Mouse (Mus musculus) gastrocnemius, postnatal 36 days (tissue): Measurements from ENCODE around the gene Cx3cr1. TPM values are rescaled to one million over a fixed set of nuclear protein-coding genes. Genes with fewer than 3 reads are reported as not detected.
"Not testable (repeated sequence)": the region's sequence is repeated elsewhere in the genome, so short reads cannot be mapped to it uniquely, and the experiment has no call there.

Experiments used
- DNase-seq, 2 experiments: peaks; one replicate each; pipeline ENCODE4 v3.0.0; 2022
- intact Hi-C: fragments of 180-260 bp; cut with DNase I; formaldehyde crosslinking; loops from one replicate; pipeline ENCODE4 v1.15.1; 2025
- long read RNA-seq, 2 experiments: library from polyadenylated mRNA; stranded (forward); transcript quantifications; one replicate each; pipeline ENCODE4 v2.0.0; 2021
- total RNA-seq, 2 experiments: library from RNA; stranded (reverse); gene quantifications; 2 replicates each; pipeline ENCODE4 v1.2.3; 2021

The Cx3cr1 gene
- total RNA-seq, result under 1 TPM; 0.28 to 0.52 TPM
- long read RNA-seq, experiment 1, partial matches to known transcripts, result 0 of 3 reads
- long read RNA-seq, experiment 1, other reads (novel, unspliced or antisense), result 3 of 3 reads
- long read RNA-seq, experiment 2, partial matches to known transcripts, result 0 of 6 reads
- long read RNA-seq, experiment 2, other reads (novel, unspliced or antisense), result 6 of 6 reads

DNA sequence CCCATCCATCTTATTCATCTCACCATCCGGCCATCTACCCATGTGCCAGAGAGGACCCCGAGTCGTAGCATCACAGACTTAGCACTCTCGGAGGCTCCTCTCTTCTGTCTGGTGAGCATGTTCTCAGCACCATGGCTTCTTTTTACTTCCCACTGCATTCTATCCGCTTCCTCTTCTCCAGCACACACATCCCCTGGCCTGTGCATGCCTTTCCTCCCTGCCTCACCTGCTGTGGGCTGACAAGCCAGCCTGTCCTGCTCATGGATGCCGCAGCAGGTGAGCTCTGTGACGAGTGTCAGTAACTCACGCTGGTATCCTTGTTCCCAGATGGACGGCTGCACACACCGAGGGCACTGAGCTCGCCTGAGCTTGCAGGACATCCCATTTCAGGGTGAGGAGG lies at the start of gene Cx3cr1:
Gene Cx3cr1, minus strand, starts transcription at position 101 of the 400 bp plus-strand sequence.
- intact Hi-C loops, result no loop called here
- DNase-seq, result no peak

DNA sequence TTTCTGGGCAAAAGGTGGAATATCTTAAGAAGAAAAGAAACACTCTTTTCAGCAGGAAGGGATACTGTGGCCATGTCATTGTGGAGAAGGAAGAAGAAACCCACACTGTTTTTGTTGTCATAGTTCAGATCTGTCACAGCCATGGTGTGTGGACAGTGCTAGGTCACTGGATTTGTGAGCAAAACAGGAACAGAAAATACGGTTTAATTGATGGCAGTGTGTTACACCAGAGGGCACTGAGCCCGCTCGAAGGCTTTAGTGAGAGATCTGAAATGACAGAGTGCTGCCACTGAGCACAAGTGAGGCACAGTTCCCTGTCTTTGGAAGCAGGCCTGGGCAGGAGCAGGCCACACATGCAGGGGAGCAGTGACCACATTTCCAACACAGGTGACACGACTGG lies 48.5 kb upstream of the Cx3cr1 start:
- intact Hi-C loops, result no loop called here
- no peak for DNase-seq

DNA sequence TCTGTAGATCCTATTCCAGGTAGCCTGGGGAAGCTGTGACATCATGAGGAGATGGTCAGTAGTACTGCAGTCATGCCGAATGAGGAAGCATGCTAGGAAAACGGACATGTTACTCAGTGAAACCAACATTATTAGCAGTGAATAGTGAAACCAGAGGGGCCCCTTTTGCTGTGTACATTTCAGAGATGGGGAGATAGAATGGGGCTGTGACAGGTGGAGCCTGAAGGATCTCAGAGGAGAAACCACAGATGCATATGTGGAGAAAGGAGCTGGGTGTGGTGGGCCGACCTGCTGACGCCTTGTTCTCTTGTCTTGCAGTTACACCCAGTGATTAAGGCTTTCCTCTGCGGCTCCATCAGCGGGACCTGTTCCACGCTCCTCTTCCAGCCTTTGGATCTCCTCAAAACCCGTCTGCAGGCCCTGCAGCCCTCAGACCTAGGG lies 46.5 kb upstream of the Cx3cr1 start:
- intact Hi-C loops, result no loop called here
- no peak for DNase-seq

DNA sequence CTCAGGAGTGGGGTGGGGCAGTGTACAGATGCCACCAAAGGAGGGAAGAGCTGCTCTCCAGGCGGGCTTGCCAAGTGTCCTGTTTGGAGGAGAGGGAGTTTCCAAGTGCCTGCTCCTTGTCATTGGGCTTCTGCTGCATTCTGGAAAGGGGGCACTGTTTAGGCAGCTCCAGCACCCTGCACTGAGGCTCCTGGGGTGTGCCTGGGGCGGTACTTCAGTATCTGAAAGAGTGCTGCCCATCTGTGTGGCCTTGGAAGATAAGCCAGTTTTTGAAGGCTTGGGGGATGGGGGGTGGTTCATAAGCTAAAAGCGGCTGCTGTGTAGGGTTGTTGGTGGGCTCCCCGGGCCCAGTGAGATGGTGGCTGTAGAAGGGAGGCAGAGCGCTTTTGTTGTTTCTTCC lies 45.9 kb upstream of the Cx3cr1 start:
- intact Hi-C loops, result no loop called here
- no peak for DNase-seq

DNA sequence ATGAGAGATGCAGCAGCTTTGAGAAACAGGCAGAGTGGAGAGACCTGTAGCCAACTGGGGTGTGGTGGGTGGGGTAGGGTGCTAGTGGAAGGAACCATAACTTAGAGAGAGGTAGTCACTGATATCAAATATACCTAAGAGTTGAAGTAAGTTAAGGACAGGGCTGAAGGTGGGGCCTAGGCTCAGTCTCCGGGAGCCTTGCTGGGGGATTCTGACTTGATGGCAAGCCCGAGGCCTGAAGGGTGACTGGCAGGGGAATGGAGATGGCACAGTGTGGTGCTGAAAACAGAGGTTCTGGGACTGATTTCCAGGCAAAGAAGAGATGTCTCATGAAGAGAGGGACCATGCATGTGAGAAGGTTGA lies 45.1 kb upstream of the Cx3cr1 start:
- intact Hi-C loops, result no loop called here
- DNase-seq, result no peak

DNA sequence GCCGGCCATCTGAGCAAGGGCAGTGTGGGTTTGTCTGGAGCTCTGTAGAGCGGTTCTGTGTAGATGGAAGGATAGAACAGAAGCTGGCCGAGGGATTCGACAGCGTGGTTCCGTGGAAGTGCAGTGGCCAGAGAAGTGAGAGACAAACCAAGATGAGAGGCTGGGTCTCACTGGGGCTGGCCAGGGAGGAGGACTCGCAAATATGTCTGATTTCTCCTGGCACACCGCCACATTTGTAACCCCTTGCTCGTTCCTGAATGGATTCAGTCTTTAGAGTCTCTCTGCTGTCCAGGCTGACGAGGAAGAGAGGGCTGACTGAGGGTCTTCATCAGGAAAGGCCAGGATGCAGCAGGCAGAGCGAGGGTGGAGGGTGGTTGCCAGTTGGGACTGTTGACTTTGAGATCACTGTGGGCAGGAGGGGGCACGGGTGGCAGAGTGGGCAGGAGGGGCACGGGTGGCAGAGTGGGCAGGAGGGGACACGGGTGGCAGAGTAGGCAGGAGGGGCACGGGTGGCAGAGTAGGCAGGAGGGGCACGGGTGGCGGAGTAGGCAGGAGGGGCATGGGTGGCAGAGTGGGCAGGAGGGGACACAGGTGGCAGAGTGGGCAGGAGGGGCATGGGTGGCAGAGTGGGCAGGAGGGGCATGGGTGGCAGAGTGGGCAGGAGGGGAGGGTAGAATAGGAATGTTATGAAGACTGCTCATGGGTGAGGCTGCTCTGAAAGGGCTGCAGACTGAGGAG lies 44.5 kb upstream of the Cx3cr1 start:
- intact Hi-C loops, result no loop called here
- no peak for DNase-seq

DNA sequence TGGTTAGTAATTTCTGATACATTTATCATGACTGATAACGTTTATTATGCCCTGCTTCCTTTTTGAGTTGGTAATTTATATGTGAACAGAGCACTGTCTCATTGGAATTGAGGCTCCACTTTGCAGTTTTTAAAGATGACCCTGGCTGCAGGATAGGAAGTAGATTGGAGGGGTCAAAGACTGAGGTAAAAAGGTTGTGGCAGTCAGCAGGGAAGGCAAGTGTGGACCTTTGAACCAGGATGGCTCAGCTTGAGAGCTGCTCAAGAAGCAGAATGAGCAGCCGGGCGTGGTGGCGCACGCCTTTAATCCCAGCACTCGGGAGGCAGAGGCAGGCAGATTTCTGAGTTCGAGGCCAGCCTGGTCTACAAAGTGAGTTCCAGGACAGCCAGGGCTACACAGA lies 43.8 kb upstream of the Cx3cr1 start:
- intact Hi-C loops, result no loop called here

DNA sequence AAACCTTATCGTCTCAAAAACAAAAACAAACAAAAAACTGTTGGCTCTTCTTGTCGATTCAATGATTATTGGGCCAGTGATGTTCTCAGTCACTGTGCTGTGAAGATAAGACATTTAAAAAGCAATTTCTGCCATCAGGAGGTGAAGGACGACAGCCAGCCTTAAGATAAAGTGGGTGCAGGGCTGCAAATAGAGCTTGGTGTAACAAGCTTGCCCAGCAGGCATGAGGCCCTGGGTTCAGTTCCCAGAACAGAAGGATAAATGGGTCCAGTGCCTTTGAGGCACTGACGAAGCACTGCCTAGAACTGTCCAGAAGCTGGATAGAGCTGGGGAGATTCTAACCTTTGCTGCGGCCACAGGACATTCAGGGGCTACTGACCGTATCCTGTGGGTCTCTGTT lies 42.8 kb upstream of the Cx3cr1 start:
- intact Hi-C loops, result no loop called here
- no peak for DNase-seq

More for the DNA sequence above, 43.8 kb upstream of the Cx3cr1 start:
- no peak for DNase-seq

DNA sequence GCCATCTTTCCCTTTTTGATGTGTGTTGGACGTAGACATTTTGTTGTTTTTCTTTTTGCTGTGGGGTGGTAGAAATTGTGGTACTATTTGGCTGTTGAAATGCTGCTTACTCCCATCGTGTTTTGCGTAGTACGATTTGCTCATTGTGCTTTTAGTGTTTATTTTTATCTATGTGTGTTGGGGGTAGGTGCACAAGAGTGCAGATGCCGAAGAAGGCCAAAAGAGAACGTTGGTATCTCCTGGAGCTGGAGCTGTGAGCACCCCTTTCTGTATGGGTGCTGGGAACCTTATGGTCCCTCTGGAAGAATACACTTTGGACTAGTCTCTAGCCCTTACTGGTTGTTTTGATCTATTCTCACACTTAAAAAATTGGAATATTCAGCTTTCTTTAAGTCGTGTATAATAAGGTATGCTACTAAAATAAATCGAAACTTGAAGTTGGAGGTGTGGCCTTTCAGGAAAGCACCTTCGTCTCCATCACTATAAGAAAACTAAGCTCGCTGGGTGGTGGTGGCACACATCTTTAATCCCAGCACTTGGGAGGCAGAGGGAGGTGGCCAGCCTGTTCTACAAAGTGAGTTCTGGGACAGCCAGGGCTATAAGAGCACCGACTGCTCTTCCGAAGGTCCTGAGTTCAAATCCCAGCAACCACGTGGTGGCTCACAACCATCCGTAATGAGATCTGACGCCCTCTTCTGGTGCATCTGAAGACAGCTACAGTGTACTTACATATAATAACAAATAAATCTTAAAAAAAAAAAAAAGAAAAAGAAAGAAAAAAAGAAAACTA lies 41.7 kb upstream of the Cx3cr1 start:
- intact Hi-C loops, result no loop called here
- DNase-seq, result no peak

DNA sequence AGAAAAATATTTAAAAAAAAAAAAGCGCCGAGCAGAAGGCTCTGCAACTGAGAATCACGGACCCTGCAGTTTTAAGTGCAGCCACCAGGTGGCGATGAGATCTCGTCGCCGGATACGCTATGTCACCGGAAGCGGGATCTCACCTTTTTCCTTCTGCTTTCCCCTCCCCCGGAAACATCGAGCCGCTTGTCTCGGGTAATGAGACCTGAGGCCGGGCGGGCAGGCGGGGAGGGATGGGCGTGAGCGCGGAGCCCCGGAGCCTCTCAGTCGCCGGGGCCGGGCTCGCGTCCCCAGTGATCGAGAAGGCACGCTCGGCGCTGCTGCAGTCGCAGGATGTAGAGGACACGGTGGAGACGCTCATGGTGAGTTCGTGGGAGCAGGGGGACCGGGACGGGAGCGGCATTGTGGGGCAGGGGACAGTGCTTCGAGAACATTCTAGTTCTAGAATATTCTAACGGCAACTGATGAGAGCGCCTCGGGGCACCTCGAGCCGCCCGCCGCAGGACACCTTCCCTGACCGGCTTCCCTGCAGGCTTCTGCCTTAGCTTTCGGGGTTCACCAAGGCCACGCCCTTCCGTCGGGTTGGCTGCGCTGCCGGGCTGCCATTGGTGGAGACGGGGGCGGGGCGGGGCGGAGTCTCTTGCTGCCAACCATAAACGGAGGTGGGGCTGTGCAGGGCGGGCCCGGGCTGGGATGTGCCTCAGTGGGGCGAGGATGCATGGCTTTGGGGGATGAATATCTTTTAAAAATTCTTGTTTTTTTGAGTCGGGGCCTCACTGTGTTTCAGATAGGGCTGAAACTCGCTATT lies 40.7 kb upstream of the Cx3cr1 start, which contains the start of gene Slc25a38:
Gene Slc25a38, plus strand, starts transcription at position 164 of the 808 bp plus-strand sequence.
- peak; percentile 91 to 95 for DNase-seq
- intact Hi-C loops, result no loop called here

DNA sequence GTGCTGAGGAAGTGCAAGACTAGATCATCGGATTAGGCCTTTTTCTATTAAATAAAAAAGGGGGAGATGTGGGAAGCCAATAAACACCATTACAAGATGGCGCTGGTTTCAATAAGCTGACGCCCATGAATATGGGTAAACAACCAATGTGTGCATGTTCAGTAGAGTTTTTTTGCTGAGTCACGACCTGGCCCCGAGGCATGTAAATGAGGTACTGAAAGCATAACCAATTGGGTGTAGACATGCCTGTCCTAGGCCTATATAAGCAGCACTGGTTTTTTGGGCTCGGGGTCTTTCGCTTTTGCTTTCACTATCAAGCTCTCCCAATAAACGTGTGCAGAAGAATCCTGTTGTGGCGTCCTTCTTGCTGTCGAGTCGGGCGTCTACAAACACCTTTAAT lies 39.3 kb upstream of the Cx3cr1 start:
- DNase-seq, intact Hi-C loops: not testable (repeated sequence)

DNA sequence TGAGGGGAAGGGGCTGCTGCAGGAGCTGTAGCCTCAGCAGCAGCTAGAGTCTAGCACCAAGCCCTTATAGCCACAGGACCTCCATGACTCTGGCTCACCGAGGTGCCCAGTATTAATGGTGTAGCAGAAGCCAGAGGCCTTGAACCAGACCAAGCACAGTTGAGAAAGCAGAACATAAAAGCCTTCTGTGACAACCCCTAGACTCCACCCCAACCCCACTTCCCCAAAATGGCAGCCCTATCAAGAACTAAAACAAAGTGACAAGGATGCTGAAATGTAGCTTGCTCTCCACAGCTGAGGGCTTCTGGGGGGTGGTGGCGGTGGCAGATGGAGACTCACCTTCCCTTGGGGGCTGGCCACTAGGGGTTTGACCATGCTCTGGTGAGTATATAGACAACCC lies 31.5 kb upstream of the Cx3cr1 start:
- intact Hi-C loops, result no loop called here
- no peak for DNase-seq

DNA sequence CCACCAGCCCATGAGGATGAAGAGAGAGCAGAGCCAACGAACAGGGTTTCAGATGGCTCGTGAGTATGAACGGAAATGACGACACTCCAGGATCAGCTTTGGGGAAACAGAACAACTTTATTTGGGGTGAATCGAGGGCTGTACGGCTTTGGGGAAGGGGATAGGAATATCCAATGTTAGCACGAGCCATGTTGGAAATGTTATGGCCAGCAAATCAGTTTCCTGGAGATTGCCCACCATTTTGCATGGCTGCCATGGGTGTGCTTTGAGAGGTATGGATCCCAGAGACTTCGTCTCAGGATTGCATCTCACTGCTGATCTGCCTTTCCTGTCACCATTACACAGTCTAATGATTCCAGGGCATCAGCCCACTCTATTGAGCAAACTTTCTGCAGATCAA lies 29.6 kb upstream of the Cx3cr1 start:
- intact Hi-C loops, result loop anchor here (5.0 kb wide), 2 partner anchors 72 to 137 kb away; no protein-coding TSS in a partner anchor
- no peak for DNase-seq

DNA sequence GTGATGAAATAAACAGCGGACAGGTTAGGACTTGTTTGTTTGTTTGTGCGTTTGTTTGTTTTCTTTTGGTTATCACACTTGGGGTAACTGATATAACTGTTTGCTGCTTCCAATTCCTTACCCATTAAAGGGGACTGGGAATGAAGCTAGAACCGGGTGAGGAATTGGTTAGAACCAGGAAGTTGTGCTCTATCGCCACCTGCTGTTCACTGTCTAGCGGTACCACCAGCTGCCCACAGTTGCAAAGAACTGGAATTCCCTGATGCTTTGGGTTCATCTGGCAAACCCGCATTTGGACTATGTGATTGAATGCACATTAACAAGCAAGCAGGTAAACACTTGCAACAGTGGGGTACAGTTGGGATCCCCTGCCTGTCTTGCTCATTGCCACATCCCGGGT lies 29.0 kb upstream of the Cx3cr1 start:
- DNase-seq, result peak; percentile 33 to 47
- intact Hi-C loops, result loop anchor here (5.0 kb wide), 2 partner anchors 71 to 136 kb away; no protein-coding TSS in a partner anchor

DNA sequence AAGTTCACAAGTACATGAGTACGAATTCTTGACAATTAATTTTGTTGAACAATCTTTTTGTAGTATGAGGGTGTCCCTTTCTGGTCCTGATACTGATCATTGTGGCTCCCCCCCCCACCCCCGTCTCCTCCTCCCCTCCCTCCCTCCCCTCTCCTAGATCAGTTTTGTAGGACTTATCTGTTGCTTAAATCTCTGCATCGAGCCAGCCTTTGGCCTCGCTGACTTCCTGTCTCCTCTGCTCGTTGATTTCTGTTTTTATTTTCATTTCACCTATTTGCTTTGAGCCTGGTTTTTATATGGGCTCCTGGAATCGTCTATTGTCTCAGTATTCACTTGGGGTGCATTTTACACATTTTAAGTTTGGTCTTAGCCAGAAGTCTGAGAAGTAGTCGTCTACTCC lies 26.2 kb upstream of the Cx3cr1 start:
- no peak for DNase-seq
- intact Hi-C loops, result loop anchor here (5.0 kb wide), 2 partner anchors 69 to 134 kb away; no protein-coding TSS in a partner anchor

DNA sequence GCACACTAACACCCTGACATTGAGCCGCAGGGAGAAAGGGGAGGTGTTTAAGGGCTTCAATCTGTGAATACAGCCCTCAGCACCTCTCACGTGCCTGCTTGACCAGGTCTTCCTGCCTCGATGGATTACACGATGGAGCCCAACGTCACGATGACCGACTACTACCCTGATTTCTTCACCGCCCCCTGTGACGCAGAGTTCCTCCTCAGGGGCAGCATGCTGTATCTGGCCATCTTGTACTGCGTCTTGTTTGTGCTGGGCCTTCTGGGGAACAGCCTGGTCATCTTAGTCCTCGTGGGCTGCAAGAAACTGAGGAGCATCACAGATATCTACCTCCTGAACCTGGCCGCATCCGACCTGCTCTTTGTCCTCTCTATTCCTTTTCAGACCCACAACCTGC lies 24.0 kb upstream of the Cx3cr1 start:
- intact Hi-C loops, result no loop called here
- no peak for DNase-seq

DNA sequence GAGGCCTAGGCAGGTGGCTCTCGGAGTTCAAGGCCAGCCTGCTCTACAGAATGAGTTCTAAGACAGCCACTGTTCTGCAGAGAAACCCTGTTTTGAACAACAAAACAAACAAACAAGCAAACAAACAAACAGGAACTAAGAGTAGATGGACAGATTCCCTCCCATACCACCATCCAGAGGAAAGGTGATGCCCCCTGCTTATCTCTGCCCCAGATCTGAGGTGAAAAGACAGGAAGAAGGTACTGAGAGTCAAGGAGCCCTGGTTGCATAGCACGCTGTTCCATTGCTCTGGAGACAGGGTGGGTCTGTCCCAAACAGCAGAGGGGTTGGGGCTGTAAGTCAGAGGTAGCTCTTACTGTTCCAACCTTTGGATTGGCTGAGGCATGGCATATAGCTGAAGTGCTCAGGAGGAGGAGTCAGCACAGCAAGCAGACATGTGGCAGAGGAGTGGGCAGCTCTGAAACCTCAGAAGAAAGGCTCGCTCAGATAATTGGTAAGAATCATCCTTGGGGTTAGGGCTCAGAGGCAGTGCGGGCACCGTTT lies 22.1 kb upstream of the Cx3cr1 start, which contains the start of gene Ccr8:
Gene Ccr8, plus strand, starts transcription at position 419 of the 543 bp plus-strand sequence.
- no peak for DNase-seq
- intact Hi-C loops, result no loop called here

DNA sequence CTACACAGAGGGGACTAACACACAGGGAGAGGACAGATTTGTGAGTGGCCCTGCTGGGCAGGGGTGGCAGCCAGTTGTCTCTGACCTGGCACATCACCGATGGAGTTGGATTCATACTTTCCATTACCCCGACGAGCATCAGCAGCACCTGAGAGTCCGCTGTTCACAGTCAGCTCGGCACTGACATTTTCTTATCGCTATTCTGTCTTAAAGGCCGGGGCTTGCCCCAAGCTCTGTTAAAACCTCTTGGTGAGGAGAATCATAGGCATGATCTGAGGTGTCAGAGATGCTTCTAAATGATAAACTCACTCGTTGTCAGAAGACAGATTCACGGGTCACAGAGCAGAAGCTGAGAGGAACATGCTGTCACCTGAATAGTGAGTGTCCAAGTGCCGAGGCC lies 21.4 kb upstream of the Cx3cr1 start:
- DNase-seq, result no peak

DNA sequence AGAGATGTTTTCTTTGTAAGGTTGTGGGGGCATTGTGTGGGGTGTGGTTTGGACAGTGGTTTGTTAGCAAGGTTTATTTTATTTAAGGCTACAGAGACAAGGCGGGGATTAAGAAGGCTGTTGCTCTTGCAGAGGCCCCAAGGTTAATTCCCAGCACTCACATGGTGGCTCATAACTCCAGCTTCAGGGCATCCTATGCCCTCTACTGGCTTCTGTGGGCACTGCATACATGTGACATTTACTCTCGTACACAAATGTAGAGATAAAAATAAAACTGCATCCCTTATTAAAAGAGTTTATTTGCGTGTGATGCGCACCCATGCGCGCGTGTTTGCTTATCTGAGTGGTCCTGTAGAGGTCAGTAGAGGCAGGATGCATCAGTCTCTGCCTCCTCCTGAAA lies 19.4 kb upstream of the Cx3cr1 start:
- intact Hi-C loops, result no loop called here

More for the DNA sequence above, 21.4 kb upstream of the Cx3cr1 start:
- intact Hi-C loops, result no loop called here

DNA sequence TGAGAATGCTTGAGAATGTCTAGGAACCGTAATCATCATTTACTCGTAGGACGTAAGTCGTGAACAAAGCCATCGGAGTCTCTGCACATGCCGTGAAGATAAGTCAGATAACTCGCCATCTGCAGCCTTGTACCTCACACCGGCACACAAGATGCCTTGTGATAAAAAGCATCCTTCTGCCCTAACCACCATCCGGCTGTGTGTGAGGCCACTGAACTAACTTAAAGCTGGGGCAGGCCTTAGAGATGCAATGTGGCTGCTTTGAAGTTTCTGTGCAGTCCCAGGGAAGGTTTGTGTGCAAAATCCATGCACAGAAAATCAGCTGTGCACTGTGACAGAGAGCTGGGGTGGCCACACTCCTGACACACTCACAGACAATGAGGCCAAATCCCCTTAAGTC lies 14.7 kb upstream of the Cx3cr1 start:
- intact Hi-C loops, result no loop called here
- DNase-seq, result no peak

More for the DNA sequence above, 19.4 kb upstream of the Cx3cr1 start:
- DNase-seq, result no peak
